Mouse (Mus musculus) limb, embryonic 12.5 days (tissue): ENCODE measurements around the gene Cnfn. TPM values are rescaled to one million over a fixed set of nuclear protein-coding genes. Genes with fewer than 3 reads are reported as not detected.

Experiments used
- polyA plus RNA-seq: library from polyadenylated mRNA; unstranded; fragments of >200 nt; fragmentation: Nextera tagmentation; extraction: Ambion mirVana; gene quantifications from 2 replicates; pipeline ENCODE4 v1.2.1, GENCODE M21; 2016

Cnfn gene
- polyA plus RNA-seq, 1 experiment from 2014 or later: not detected

Other genes starting within 250 kb of the Cnfn start
- 2.7 and 2.9 TPM in 2 replicates for gene Pou2f2, start 190.0 kb downstream of the Cnfn start, polyA plus RNA-seq
- 12.2 and 13.6 TPM in 2 replicates for gene Dedd2, start 149.1 kb downstream of the Cnfn start, polyA plus RNA-seq
- gene Zfp526, start 148.3 kb downstream of the Cnfn start, polyA plus RNA-seq: 3.1 and 3.4 TPM in 2 replicates
- 16.9 and 19.4 TPM in 2 replicates for gene Gsk3a, start 131.9 kb downstream of the Cnfn start, polyA plus RNA-seq
- 22.3 and 24.3 TPM in 2 replicates for gene Erf, start 119.0 kb downstream of the Cnfn start, polyA plus RNA-seq
- 34.9 and 38.7 TPM in 2 replicates for gene Cic, start 102.0 kb downstream of the Cnfn start, polyA plus RNA-seq
- gene Pafah1b3, start 71.7 kb downstream of the Cnfn start, polyA plus RNA-seq: 288 and 295 TPM in 2 replicates
- gene Prr19, start 68.3 kb downstream of the Cnfn start, polyA plus RNA-seq: 0.66 and 0.86 TPM in 2 replicates
- 1.1 and 1.3 TPM in 2 replicates for gene Tmem145, start 63.6 kb downstream of the Cnfn start, polyA plus RNA-seq
- gene Megf8, start 52.6 kb downstream of the Cnfn start, polyA plus RNA-seq: 21.6 and 21.7 TPM in 2 replicates
- gene Lipe, start 29.0 kb upstream of the Cnfn start, polyA plus RNA-seq: 11.9 and 12.1 TPM in 2 replicates
- 0.29 and 0.58 TPM in 2 replicates for gene Cxcl17, start 43.2 kb upstream of the Cnfn start, polyA plus RNA-seq
- 0.79 TPM in 2 replicates for gene Ceacam1, start 107.9 kb upstream of the Cnfn start, polyA plus RNA-seq
- gene Ceacam2, start 170.1 kb upstream of the Cnfn start, polyA plus RNA-seq: 0.09 and 0.34 TPM in 2 replicates
- not detected in 2 replicates for gene Erich4, start 246.2 kb upstream of the Cnfn start, polyA plus RNA-seq
- gene Dmac2, start 249.7 kb upstream of the Cnfn start, polyA plus RNA-seq: 34.8 and 37.8 TPM in 2 replicates